Mouse (Mus musculus): Measurements from ENCODE around the gene Acsm2.

Acsm2 gene

DNA sequence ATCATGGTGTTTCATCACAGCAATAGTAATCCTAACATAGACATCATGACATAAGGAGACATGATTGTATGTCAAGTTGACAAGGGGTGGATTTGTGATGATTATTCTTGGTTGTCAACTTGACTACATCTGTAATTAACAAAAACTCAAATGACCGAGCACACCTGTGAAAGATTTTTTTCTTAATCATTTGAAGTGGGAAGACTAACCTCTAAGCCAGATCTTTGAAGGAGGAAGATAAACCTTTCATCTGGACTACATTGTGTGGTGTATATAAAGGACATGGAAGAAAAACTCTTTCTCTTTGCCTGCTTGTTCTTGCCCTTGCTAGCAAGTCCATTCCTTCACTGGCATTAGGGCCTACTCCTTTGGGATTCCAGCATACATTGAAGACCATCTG, at the start of gene Acsm2:
TSS of gene Acsm2 (plus strand) at position 301 of the 400 bp plus-strand sequence.
- DNase-seq (ENCODE audit: low spot score), result no peak

- DNase-seq (ENCODE audit: low spot score), result no peak
These were observed 43.0 kb upstream of the Acsm2 start for GRCm38 (mm10) chr7:119511143-119511542.

- DNase-seq (ENCODE audit: low spot score), result peak; percentile 11
These were observed 41.1 kb upstream of the Acsm2 start for GRCm38 (mm10) chr7:119513056-119513455.

DNA sequence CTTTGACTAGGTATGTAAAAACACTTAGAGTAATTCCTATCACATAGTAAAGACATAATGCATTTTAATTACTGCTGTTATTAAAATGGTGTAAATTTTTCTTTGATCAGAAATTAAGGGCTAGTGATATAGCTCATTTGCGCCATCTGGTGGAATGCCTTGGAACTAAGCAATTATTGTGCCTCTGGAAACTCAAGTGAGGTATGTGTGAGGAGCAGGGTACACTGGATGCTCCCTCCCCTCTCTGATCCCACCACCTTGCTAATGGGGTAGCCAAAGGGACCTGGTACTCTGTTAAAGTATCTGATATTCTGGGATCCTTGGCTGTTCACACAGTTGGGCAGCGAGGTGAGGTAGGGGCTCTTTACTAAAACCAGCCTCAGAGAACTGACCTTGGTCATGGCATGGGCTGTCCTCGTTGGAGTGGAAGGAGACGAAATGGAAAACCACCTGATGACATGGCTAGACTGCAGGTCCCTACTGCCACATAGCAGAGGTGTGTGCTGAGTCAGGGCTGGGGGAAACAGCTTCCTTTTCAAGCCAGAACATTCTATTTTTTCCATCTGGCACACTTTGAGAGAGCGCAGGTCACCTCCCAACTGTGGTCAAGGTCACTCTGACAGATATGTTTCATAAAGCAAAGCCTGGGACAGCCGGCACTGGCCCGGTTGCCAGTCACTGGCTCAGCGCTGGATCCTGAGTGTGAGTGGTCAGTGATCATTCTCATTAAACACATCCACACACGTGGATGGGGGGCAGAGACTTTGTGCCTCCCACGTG, 38.5 kb upstream of the Acsm2 start:
- DNase-seq (ENCODE audit: low spot score), result peak; percentile 42

DNA sequence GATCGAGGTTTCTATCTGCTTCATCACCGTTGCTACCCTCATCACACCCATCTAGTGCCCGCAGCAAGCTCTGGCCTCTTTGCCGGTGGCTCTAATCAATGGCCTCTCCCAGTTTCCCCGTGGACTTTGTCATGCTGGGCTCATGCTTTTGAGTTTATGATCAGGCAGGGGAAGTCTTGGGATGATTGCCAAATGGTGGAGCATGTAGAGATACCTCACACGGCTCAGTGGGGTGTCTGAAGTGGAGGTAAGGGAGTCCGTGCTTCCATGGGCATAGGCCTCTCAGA, 37.9 kb upstream of the Acsm2 start:
- DNase-seq (ENCODE audit: low spot score), result no peak

- no peak for DNase-seq (ENCODE audit: low spot score)
These were observed 35.0 kb upstream of the Acsm2 start, which contains the start of gene Acsm5 for GRCm38 (mm10) chr7:119519163-119519562. Gene Acsm5 (plus strand): TSS chr7:119519463.

DNA sequence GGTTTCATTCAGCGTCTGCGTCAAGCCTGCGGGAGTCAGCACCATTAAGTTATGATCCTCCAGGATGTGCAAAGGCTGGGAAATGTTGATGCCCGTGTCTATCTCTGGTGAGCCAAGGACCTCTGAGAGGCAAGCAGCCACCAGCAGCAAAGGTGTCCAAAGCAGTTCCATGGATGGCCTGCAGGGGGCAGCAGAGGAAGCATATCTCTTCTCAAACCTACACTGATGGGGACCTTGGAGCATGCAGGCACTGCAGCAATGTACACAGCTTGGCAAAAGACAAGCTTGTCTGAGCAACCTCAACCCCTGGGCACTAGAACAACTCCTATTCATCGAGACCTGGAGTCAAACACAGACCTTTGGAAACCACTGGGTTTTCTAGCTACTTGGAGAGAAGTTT, 34.5 kb upstream of the Acsm2 start:
- no peak for DNase-seq (ENCODE audit: low spot score)

GRCm38 (mm10) chr7:119521816-119522215, 32.3 kb upstream of the Acsm2 start:
- no peak for DNase-seq (ENCODE audit: low spot score)

- DNase-seq (ENCODE audit: low spot score), result no peak
These were observed 31.8 kb upstream of the Acsm2 start for GRCm38 (mm10) chr7:119522385-119522784.

- DNase-seq (ENCODE audit: low spot score), result no peak
These were observed 30.8 kb upstream of the Acsm2 start, which contains the start of gene Pdilt for GRCm38 (mm10) chr7:119523389-119523788. Gene Pdilt (minus strand): TSS chr7:119523489.

DNA sequence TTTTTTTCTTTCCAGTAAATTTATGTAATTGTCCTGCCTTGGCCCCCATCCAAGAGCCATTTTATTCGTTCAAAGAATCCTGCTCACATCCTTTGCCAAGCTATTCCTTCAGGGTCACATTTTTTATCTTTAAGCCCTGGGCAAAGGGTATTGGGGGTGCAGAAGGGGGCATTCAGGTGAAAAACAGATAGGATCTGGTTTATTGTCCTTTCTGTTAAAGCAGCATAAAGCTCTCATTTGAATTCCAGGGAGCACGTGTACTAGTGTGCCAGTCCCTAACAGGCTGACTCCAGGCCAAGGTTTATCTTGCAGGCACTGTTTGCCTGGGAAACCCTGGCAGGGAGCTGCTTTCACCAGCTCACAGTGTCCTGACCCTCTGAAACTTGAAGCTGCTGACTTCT, 28.3 kb upstream of the Acsm2 start:
- no peak for DNase-seq (ENCODE audit: low spot score)

DNA sequence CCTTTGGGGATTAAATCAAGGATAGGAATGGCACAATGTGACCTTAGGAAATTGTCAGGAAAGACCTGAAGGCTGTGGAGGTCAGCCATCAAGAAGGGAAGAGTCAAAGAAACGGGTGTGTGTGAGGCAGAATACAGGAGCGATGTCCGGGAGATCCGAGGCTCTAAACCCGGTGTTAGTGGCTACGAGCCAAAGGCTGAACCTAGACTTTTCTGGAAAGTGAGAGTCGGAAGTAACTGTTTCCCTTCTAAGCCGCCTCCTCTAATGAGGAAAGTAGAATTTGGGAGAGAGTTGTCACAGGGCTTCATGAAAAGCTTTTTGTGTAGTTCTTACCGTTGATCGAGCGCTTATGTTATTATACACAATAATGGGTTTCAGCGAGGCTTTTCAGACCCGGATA, 27.7 kb upstream of the Acsm2 start:
- no peak for DNase-seq (ENCODE audit: low spot score)

GRCm38 (mm10) chr7:119527135-119527534, 27.0 kb upstream of the Acsm2 start:
- no peak for DNase-seq (ENCODE audit: low spot score)

- DNase-seq (ENCODE audit: low spot score), result no peak
These were observed 26.6 kb upstream of the Acsm2 start for GRCm38 (mm10) chr7:119527548-119527947.

GRCm38 (mm10) chr7:119528617-119529016, 25.5 kb upstream of the Acsm2 start:
- no peak for DNase-seq (ENCODE audit: low spot score)

GRCm38 (mm10) chr7:119532924-119533323, 21.2 kb upstream of the Acsm2 start:
- no peak for DNase-seq (ENCODE audit: low spot score)

DNA sequence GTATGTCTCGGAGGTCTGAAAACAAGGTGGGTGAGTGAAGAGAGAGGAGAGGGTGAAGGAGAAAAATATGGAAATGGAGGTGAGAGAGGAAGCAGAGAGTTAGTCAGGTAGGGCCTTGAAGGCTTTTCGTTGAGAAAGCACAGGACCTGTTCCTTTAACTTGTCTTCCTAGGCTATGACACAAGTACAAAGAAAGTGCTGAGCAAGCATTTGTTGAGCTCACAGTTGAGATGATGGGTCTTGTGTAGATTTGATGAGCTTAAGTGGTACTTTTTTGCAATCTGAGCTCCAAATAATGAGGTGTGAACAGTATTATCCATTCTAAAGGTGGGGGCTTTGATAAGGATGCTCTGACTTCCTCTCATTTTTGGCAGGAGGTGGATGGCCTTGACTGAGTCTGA, 19.8 kb upstream of the Acsm2 start:
- DNase-seq (ENCODE audit: low spot score), result no peak

DNA sequence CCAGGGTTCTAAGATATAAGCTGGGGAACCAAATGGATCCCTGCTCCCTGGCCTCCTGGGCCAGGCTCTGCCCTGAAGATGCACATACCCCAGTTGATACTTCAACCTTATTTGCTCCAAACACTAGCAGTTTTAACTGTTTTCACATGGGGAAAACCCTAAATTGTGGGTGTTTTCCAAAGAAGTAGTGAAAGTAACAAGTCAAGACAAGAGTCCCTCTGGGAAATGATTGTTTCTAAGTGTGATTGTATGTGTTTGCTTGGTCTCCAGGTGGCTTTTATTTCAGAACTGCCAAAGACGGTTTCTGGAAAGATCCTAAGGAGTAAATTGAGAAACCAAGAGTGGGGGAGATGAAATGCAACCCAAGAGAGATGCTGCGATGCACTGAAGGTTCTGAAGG, 11.7 kb upstream of the Acsm2 start:
- no peak for DNase-seq (ENCODE audit: low spot score)

DNA sequence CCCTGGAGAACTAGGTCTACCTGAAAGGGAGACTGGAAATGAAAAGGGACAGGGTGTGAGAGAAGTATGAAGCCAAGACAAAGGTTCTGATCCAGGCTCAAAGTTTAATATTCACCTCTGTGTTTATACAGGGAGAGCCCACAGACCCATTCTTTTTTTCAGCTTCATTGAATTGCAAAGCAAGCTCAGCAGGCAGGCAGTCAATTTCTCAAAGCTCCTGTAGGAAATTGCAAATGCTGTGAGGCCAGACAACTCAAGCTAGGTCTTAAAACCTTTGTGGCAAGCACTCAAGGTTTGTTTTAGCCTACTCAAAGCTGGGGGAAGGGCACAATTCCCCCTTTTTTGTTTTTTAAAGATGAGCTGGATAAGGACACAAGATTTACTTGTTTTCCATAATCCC, 8.6 kb upstream of the Acsm2 start:
- no peak for DNase-seq (ENCODE audit: low spot score)

GRCm38 (mm10) chr7:119550471-119551222, 3.5 kb upstream of the Acsm2 start:
- DNase-seq (ENCODE audit: low spot score), result no peak

DNA sequence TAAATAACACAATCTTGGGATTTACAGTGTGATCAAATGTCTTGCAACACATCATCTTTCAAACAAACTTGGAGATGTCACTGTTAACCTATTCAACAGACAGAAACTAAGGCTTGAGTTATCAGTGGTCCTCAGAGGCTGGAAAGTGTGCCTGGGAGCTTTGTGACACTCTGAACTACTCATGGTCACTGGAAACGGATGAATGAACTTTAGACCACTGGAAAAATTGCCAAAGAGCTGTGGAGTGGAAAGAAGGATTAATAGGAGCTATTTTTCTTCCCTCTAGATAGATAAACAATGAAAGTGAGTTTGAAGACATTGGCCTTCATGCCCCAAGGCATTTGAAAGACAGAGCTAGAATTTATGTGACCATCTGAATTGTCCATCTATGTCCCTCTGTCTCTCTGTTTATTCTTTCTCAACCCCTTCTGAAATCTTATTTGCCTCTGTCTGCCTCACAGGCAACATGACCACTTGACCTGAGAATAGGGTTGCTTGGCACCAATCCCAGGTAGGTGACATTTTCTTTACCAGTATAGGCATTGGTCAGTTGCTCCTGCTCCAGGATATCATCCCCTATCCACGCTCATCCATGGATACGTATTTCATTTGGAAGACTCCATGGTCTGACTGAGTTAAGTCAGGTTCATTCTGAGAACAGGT, 5.8 kb downstream of the Acsm2 start:
- DNase-seq (ENCODE audit: low spot score), result no peak

DNA sequence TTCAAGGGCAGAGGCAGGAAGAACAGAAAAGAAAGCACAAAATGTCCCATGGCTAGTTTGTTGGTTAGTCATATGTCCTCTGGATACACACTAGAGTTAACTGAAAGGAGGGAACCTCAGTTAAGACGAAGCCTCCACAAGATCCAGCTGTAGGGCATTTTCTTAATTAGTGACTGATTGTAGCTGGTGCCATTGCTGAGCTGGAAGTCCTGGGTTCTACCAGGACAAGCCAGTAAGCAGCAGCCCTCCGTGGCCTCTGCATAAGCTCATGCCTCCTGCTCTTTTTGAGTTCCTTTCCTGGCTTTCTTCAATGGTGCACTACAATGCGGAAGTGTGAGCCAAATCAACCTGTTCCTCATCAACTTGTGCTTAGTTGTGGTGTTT, 6.3 kb downstream of the Acsm2 start:
- DNase-seq (ENCODE audit: low spot score), result no peak

DNA sequence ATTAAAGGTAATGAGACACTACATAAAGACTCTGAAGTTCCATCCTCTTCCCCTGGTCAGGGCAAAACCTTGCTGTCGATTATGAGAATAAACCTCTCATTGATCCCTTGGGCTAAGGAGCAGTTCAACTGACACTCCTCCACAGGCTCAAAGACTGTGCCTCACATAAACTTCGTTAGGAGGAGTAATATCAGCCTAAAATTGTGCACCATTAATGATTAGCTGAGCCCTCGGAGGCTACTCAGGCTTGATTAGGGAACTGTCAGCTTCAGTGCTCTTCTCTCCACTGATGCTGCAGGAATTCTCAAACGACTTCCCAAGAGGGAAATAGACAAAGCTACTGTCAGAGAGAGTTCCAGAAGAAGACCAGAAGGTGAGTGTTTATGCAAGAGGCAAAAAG, 7.3 kb downstream of the Acsm2 start:
- DNase-seq (ENCODE audit: low spot score), result no peak

Data from MN1 (cell line).